Mouse (Mus musculus) frontal cortex, postnatal 10 days (tissue): ENCODE measurements around the gene Rmnd5a.

ENCODE experiments used
- DNase-seq, 2 experiments: peaks; one replicate each; pipeline ENCODE4 v3.0.0; 2022; ENCODE audit warnings: low spot score in 2 of 2, mixed read lengths in 1 of 2

Rmnd5a gene

DNA sequence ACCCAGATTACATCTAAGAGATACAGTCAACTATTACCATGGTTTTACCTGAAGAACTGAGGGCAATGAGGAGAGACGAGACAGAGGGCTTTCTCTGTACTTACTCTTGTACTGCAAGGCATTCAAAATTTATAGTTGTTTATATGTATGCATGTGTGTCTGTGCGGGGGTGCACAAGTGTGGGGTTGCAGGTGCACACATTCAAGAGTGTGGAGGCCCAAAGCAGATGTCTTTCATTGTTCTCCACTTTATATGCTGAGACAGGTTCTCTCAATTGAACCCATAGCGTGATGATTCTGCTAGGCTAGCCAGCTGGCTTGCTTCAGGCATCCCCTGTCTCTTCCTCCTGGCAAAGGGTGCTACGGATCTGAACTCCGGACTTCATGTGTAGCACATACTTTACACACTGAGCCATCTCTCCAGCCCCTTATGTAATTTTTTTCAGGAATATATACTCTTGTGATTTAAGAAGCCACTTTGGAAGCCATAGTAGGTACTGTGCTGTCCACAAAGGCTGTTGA is 69.3 kb downstream of the Rmnd5a start:
- no peak for DNase-seq

DNA sequence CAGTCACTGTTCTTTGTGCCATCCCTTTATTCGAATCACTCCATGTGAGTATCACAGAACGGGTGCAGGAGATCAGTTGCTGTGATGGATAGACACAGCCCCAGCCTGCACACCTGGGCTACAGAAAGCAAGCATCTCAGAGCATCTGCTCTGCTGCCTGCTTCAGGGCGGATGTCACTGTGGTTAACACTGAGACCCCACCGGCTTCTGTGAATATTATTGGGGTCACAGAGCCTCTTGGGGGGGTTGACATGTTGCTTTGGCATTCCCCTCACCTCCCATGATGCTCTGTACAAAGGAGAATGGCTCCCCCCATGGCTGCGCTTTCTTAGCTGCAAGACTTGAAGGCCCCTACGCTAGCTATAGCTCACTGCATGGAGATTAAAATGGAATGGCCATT is 71.0 kb downstream of the Rmnd5a start:
- no peak for DNase-seq

DNA sequence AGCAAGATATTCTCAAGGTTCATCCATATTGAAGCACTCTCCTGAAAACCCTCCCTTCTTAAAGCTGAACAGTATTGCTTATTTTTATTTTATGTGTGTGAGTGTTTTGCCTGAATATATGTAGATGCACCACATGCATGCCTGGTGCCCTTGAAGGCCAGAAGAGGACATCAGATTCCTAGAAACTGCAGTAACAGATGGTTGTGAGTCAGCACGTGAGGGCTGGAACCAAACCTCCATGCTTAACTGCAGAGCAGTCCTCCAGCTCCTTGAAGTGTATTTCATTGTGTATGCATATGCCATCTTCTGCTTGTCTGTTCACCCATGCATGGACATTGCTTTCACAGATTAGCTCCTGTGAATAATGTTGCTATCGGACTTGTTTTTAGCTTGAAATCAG is 76.4 kb downstream of the Rmnd5a start:
- no peak for DNase-seq

- no peak for DNase-seq
Measured at GRCm38 (mm10) chr6:71361156-71361670, 79.2 kb downstream of the Rmnd5a start.

DNA sequence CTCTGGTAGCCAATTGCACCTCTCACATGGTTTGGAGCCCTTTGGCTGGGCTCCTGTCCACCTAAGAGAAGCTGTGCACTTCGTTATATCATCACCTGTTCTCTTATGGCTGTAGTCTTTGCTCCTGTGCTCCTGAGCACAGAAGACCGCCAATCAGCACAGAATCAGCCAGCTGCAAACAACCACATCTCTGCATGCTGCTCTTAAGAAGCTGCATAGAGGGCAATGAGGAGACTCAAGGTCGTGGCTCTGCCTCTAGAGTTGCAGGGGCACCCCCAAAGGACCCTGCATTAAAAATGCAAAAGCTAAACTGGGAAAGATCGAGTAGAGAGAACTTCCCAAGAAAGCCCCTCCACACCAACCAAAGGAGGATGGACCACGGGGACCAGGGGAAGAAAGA is 79.7 kb downstream of the Rmnd5a start:
- DNase-seq = no peak

- no peak for DNase-seq
Measured at GRCm38 (mm10) chr6:71360221-71360620, 80.2 kb downstream of the Rmnd5a start.

GRCm38 (mm10) chr6:71357493-71357892 is 82.9 kb downstream of the Rmnd5a start:
- no peak for DNase-seq

GRCm38 (mm10) chr6:71353722-71354121 is 86.7 kb downstream of the Rmnd5a start:
- no peak for DNase-seq

GRCm38 (mm10) chr6:71352866-71353427 is 87.5 kb downstream of the Rmnd5a start:
- DNase-seq = no peak

GRCm38 (mm10) chr6:71352201-71352600 is 88.2 kb downstream of the Rmnd5a start:
- no peak for DNase-seq

GRCm38 (mm10) chr6:71351201-71351600 is 89.2 kb downstream of the Rmnd5a start:
- no peak for DNase-seq

GRCm38 (mm10) chr6:71348006-71348405 is 92.4 kb downstream of the Rmnd5a start:
- DNase-seq = no peak

DNA sequence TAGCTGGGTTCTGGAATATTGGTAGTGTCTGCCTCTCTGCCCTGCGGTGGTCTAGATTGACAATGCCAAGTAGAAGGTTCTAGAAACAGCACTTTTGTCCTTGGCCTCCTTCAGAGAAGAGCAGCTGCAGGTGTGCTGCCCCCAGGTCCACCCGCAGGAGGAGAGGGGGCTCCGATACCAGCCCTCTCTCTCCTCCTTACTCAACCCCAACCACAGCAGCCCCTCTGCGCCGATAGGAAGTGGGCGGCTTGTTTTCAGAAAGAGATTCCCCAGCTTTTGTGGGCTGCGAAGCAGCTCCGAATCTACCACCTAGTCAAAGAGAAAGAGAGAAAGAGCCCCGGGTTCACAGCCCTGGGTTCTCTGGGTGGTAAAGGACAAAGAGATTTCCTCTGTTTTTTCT is 99.3 kb downstream of the Rmnd5a start:
- no peak for DNase-seq

- DNase-seq = no peak
Measured at GRCm38 (mm10) chr6:71339351-71339750, 101.1 kb downstream of the Rmnd5a start.

- DNase-seq = no peak
Measured at GRCm38 (mm10) chr6:71338941-71339340, 101.5 kb downstream of the Rmnd5a start.
